Mouse (Mus musculus) MEL-GATA-1-ER (cell line): ENCODE measurements around the gene Gsdmc3.
A peak's percentile ranks its signal among the peaks of the same experiment; 100 is the strongest.
"Not testable (repeated sequence)": the region's sequence is repeated elsewhere in the genome, so short reads cannot be mapped to it uniquely, and the experiment has no call there.

Source experiments
- DNase-seq: peaks from one replicate; pipeline ENCODE4 v3.0.0-alpha.2; 2012; ENCODE audit warnings: low read depth; ENCODE audit errors: extremely low read depth

The Gsdmc3 gene

DNA sequence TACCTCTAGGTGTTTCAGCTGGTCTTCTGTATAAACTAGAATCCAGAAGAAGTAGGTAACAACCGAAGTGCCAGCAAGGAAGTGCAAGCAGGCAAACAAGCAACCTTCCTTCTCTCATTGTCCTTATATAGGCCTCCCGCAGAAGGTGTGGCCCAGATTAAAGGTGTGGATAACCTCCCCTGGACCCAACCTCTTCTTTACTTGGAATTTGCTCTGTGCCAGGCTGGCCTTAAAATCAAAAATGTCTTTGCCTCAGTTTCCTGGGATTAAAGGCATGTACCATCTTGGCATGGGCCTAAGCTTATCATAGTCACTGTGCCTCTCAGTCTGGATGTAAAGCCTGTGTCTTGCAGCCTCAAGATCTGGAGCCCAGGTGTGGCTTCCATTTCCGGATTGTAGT is at the start of gene Gsdmc3:
TSS of gene Gsdmc3 (minus strand) at position 101 of the 400 bp plus-strand sequence.
- DNase-seq = not testable (repeated sequence)

DNA sequence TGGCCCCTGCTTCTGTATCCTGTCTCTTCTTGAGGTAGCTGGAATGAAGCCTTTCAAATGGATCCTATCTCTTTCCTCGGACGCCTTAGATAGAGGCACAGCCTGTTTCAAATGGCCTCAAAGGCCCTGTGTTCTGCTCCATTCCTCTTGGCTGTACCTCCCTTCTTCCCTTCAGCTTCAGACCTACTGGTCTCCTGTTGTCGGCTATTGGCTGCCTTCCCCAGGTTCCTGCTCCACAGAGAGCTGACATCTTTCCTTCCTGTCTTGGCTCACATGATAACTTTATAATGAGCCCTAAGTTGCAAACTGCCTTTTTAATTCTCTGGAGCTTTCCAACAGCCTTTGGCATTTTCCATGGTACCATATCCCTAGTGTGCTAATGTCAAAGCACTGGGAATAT is 47.8 kb upstream of the Gsdmc3 start:
- DNase-seq = no peak

DNA sequence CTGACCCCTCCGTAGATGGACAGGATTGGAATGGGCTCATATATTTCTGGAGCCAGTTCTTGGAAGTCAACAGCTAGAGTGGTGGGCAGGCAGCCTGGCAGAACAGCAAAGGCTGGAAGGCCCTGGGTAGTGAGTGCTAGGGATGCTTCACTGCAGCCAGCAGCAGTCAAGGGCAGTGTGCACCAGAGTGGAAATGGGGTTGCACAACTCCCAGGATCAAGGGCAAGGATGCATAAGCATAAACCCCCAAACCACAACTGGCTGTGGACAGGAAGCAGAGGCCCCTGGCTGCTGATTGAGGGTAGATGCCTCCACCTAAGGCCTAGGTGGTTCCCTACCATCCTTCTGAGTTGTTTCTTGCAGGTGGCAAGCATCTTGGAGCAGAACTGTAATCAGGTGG is 46.1 kb upstream of the Gsdmc3 start:
- no peak for DNase-seq

DNA sequence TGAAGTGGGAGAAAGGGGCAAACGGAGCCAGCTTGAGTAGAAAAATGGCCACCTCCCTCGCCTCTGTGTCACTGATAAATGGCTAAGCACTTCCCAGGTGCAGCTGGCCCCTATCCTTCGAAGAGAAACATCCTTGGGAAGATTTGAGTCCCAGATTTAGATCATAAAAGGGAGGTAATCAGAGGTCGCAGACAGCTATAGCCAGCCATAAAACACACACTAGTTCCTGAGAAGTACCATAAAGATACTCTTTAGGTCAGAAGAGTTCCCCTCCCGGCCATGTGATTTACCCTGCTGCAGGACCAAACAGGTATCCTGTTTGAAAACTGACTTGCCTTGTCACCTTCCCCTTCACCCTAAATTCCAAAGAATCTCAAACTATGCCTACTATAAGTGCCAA is 43.3 kb upstream of the Gsdmc3 start:
- DNase-seq = not testable (repeated sequence)

GRCm38 (mm10) chr15:63919728-63920127 is 41.4 kb upstream of the Gsdmc3 start:
- DNase-seq = not testable (repeated sequence)

DNA sequence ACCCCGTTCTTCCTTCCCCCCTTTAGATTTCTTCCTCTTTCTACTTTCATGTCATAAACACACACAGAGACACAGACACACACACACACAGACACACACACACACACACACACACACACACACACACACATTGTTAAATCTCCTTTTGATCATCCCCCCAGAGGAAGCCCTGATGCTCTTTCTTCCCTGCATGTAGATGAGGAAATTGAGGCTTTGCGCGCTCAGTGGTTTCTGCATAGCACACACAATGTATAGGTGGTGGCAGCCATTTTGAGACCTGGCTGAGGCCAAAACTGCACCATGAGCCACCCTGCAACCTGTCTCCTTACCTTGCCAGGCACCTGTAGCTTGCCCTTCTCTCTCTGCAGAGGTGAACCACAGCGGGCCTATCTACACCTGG is 38.2 kb upstream of the Gsdmc3 start:
- DNase-seq = not testable (repeated sequence)

GRCm38 (mm10) chr15:63912197-63912596 is 33.8 kb upstream of the Gsdmc3 start, which contains the start of gene Gsdmc4:
TSS of gene Gsdmc4 (minus strand) at chr15:63912297.
- not testable (repeated sequence) for DNase-seq

- not testable (repeated sequence) for DNase-seq
Observed at GRCm38 (mm10) chr15:63909896-63910295, 31.5 kb upstream of the Gsdmc3 start.

- DNase-seq = peak; percentile 43
Observed at GRCm38 (mm10) chr15:63895560-63896353, 17.4 kb upstream of the Gsdmc3 start.

GRCm38 (mm10) chr15:63888440-63888839 is 10.1 kb upstream of the Gsdmc3 start:
- DNase-seq = not testable (repeated sequence)

DNA sequence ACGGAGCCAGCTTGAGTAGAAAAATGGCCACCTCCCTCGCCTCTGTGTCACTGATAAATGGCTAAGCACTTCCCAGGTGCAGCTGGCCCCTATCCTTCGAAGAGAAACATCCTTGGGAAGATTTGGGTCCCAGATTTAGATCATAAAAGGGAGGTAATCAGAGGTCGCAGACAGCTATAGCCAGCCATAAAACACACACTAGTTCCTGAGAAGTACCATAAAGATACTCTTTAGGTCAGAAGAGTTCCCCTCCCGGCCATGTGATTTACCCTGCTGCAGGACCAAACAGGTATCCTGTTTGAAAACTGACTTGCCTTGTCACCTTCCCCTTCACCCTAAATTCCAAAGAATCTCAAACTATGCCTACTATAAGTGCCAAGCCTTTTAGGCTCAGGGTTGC is 9.6 kb upstream of the Gsdmc3 start:
- not testable (repeated sequence) for DNase-seq

DNA sequence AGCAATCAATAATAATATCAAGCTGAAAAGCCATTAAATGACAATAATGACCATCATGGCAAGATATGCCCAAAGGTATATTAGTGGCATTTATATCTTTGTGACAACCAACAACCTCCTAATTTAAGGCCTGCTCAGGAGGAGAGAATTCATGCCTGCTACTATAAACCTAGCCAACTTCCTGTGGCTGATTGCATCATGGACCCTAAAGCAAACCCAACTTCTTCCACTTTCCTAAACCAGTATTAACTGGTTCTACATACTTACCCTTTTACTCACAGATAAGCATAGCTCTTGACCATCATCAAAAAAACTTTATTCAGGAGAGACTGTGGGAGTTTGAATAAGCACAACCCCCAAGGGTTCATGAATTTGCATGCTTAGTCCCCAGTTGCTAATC is 2.2 kb downstream of the Gsdmc3 start:
- not testable (repeated sequence) for DNase-seq

GRCm38 (mm10) chr15:63861965-63862364 is 16.4 kb downstream of the Gsdmc3 start:
- peak; percentile 2 for DNase-seq
